Mouse (Mus musculus) bone marrow macrophage, adult 2 months (primary cell): ENCODE results near the gene Ass1.

Experiments
- CTCF ChIP-seq: IDR thresholded peaks from 2 replicates; pipeline ENCODE4 v1.5.1; 2012; ENCODE audit warnings: low read depth, mild to moderate bottlenecking, low read length, moderate library complexity
- POLR2A ChIP-seq: IDR thresholded peaks from 2 replicates; pipeline ENCODE4 v1.6.1; 2012; ENCODE audit warnings: mild to moderate bottlenecking, low read depth, low read length, borderline replicate concordance

DNA sequence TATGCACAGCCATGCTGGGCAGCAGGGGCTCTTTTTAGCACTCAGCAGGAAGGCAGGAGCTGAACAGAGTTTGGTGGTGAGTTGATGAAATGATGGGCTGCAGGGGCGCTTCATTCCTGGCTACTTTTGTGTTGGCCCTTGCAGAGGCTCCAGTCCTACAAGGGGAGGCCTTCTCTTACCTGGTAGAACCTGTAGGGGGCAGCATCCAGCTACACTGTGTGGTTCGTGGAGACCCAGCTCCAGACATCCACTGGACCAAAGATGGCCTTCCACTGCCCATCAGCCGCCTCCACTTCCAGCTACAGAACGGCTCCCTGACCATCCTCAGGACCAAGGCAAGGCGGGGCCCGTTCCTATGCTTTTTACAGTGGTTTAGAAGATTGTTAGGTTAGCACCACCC, 34.4 kb upstream of the Ass1 start:
- TF ChIP-seq CTCF, result peak; percentile 56
- no peak for TF ChIP-seq POLR2A
